Mouse (Mus musculus): ENCODE measurements around the gene Wdtc1.
A peak's percentile ranks its signal among the peaks of the same experiment; 100 is the strongest.

The Wdtc1 gene

DNA sequence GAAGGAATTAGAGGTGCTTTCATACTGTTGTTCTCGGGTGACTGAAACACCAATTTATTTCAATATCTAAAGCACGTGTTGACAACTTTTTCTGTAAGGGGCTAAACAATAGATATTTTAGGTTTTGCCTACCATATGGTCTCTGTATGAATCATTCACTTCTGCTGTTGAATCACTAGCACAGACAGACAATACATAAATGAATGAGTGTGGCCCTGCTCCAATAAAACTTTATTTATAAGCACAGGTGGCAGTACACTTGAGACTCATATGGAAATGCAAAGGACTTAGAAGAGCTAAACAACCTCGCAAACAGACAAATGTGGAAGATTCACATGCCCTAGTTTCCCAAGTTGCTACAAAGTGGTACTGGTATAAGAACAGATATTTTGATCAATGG is 33.6 kb downstream of the Wdtc1 start:
- no peak for DNase-seq (ENCODE audit: low spot score in 2 of 2)

GRCm38 (mm10) chr4:133315991-133316390 is 37.3 kb downstream of the Wdtc1 start:
- no peak for DNase-seq (ENCODE audit: low spot score in 2 of 2)

DNA sequence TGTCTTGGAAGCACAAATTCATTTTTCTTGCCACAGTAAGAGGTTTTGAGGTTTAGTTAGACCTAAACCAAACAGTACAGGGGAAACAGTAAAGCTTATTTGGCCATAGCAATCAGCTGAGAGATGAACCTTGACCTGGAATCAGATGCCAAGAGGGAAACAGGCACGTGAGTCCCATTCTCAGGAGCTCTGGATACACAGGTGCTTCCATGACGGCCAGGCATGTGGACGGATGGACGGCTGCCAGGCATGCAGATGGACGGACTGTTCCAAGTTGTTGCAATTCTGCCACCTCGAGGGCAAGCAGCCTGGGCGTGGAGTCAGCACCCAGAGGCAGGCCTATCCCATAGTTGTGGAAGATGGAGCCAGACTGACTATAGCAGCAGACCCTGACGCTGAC is 38.4 kb downstream of the Wdtc1 start:
- no peak for DNase-seq (ENCODE audit: low spot score in 2 of 2)

DNA sequence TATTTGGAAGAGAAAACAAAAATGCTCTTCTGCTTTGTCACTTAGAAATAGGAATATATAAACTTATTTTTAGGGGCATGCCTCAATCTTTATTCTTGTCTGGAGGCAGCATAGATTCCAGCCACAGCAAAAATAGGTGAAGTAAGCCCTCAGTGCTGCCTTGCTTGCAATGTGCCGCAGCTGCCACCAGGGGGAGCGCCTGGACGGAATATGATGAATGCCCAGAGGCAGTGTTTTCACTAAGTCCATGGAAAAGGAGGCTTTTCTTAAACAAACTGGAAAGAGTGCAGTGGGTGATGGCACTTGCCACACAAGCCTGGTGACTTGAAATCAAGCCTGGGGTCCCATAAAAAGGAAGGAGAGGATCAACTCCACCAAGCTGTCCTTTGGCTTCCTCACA is 43.3 kb downstream of the Wdtc1 start:
- DNase-seq (ENCODE audit: low spot score in 2 of 2), result peak; percentile 89 to 90

DNA sequence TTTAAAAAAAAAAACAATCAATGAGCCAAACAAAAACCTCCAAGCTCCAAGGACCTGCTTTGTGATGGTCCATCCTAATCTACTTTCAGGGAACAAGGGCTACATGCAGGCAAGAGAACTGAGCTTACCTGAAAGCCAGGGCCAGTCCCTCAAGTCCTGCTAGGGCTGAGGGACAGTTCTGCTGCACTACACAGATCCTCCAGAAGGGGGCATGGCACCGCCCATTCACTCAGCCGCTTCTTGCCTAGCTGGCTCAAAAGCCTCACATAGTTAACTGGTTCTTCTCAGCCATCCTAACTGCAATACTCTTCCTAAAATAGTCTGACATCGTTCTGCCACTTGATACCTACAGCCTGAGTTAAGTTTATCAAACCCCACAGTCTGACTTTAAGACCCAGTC is 46.0 kb downstream of the Wdtc1 start:
- peak; percentile 52 to 68 for DNase-seq (ENCODE audit: low spot score in 2 of 2)

- no peak for DNase-seq (ENCODE audit: low spot score in 2 of 2)
Measured at GRCm38 (mm10) chr4:133305825-133306224, 47.5 kb downstream of the Wdtc1 start.

DNA sequence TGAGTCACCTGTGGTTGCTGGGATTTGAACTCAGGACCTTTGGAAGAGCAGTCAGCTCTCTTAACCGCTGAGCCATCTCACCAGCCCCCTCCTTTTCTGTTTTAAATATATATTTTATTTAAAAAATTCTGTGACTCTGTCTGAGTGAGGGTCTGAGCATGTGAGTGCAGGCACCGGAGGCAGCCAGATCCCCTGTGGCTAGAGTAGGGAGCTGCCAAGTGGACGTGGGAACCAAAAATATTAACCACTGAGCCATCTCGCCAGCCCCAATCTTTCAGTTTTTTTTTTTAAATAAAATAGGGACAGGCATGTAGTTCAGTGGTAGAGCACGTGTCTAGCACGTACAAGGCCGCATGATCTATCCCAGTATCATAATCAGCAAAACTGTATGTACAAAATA is 48.5 kb downstream of the Wdtc1 start:
- no peak for DNase-seq (ENCODE audit: low spot score in 2 of 2)

- no peak for DNase-seq (ENCODE audit: low spot score in 2 of 2)
Measured at GRCm38 (mm10) chr4:133302668-133303067, 50.6 kb downstream of the Wdtc1 start.

DNA sequence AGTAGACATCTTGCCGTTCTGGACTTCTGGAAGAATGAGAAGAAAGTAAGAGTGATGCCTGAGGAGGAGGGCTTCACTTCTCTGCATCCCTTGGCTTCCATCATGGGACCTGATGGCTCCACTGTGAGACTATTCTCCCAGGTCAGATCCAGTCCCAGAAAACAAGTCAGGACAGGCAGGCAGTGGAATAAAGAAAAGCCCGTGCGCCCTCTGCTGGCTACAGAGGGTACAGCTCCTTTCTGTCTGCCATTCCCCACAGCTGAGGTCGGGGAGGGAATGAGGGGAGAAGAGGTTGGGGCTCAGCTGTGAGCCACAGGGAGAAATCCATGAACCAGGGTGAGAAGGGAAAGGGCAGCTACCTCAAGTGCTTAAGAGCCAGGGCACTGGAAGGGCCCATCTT is 51.5 kb downstream of the Wdtc1 start:
- DNase-seq (ENCODE audit: low spot score in 2 of 2), result peak; percentile 68 to 72

DNA sequence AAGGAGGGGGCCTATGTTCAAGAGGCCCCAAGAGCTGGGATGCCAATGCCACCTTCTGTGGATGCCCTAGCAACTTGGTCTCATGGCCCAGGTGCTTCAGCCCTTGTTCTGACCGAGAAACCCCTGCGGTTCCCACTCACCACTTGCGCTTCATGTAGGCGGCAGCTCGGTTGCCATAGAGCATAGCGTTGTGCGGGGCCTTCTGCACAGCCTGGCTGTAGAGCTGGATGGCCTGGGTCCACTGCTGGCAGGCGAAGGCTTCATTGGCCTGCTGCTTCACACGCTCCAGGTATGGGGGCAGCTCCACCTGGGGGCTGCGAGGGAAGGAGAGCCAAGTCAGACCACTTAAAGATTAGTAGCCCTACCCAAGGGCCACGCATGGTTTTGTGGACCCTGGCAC is 52.9 kb downstream of the Wdtc1 start:
- peak in 1 of 2 experiments; percentile 30 for DNase-seq (ENCODE audit: low spot score in 2 of 2)

DNA sequence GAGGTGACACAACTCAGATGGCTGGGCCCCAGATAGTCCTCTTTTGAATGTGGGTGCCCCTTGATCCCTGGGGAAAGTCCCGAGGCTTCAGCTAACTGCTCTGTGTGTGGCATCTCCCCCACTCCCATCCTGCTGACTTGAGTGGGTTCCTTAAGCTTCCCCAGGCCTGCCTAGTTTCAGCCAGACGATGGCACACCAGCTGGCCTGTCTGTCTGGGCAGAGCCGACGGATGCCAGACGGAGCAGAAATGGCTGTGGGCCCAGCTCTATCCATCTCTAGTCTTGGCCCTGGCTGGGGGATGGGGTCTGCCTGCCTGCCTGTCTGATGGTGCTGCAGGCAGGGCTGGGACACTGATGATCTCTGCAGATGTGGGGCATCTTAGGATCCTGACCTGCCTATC is 53.6 kb downstream of the Wdtc1 start:
- peak; percentile 70 to 80 for DNase-seq (ENCODE audit: low spot score in 2 of 2)

DNA sequence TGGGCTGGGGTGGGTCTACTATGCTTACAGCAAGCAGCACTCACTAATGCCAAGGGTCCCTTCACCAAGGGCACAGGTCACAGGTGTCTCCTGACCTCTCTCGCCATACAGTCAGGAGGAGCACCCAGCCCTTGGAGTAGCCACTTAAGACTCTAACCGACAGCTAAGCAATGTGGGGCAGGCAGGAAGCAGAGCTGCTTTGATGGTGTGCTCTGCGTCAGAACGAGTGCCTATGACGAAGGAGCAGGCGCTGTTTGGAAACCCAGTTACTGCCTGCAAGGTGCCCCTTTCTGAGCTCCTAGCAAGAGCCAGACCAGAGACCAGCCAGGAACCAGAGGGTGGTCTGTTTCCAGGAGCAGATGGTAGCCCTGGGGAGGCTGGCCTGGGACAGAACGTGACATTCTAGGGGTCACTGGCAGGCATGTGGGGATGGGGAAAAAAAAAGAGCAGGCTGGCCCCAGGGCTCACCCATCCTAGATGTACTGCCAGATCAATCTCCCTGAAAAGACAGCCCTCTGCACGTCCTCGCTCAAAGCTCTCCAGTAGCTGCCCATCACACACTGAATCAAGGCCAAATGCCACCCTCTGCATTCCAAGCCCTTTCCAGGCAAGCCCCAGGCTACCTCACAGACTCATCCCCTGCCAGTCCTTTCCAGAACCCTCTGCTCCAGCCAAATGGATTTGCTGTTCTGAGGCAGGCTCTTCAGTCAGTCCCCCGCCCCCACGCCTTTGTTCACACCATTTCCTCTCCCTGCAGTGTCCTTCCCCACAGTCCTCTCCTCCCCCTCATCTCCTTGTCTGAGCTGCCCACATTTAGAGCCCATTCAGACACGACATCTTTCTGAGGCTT is 54.5 kb downstream of the Wdtc1 start:
- peak; percentile 81 to 83 for DNase-seq (ENCODE audit: low spot score in 2 of 2)

- DNase-seq (ENCODE audit: low spot score in 2 of 2), result peak; percentile 85 to 90
Measured at GRCm38 (mm10) chr4:133297801-133298238, 55.5 kb downstream of the Wdtc1 start.

DNA sequence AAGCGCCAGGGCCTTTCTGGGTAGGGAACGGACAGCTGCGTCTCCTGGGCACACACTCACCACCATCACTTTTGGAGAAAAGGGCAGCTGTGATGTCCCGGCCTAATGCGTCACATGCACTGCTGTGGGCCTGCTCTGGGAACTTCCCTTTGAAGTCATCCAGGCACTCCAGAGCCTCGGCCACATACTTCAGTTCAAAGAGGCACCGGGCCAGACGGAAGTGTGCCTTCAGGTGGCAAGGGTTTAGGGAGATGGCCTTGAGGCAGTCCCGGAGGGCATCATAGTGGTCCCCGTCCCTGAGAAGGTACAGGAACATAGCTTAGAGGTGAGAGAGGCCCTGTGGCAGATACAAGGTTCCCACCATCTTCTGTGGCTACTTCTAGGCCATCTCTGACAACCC is 55.9 kb downstream of the Wdtc1 start:
- no peak for DNase-seq (ENCODE audit: low spot score in 2 of 2)

DNA sequence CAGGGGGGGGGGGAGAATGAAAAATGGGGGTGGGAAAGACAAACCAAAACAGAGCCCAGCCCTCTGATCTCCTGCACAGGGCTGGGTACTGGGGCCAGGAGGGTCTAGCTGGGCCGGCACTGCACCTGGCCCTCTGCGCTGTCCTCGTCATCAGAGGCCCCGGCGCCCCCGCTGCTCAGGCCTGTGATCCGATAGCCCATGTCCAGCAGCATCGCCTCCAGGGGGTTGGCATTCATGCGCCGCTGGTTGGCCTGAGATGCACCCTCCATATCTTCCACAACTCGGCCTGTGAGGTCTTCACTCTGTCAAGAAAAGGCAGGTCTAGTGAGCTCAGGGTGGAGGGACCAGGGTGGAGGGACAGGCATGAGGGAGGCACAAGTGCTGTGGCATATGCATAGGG is 59.2 kb downstream of the Wdtc1 start:
- no peak for DNase-seq (ENCODE audit: low spot score in 2 of 2)

DNA sequence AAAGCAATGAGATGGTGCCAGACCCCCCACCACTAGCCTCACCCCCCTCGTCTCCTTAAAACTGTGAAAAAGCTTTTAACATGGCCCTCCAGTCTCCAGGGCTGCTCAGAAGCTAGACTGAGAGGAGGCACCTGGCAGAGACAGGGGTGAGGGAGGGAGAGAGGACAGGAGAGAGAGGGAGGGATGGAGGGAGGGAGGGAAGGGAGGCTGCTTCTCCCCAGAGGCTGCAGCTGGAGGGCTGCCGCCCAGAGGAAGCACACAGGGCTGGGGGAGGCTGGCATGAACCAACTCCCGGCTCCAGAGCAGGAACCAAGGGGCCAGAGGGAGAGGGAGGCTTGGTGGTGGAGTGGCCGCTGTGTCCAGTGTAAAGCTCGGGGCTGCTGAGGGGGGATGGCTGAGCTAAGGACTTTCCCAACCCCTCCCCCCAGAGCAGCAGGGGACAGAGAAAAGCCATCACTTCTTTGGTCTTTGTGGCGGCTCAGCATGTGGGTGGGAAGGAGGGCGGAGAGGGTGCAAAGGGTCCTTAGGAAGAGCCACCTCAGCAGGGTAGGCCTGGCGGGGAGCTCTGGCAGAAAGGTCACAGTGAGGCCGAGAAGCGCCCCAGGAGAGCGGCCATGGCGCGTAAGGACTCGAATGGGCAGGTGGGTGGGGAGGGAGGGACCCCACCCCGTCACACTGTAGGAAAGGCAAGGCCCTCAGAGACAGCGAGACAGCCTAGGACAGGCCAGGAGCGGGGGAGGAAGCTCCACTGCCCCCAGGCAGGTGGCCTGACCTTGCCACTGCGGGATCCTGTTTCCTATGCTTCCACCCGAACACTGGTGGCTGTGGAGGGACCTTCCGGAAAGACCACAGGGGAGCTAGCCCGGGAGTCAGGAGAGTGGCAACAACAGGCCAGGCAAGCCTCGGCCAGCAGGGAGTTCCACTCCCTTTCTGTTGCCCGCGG is 60.1 kb downstream of the Wdtc1 start:
- no peak for DNase-seq (ENCODE audit: low spot score in 2 of 2)

GRCm38 (mm10) chr4:133292405-133292804 is 60.9 kb downstream of the Wdtc1 start:
- DNase-seq (ENCODE audit: low spot score in 2 of 2), result no peak

DNA sequence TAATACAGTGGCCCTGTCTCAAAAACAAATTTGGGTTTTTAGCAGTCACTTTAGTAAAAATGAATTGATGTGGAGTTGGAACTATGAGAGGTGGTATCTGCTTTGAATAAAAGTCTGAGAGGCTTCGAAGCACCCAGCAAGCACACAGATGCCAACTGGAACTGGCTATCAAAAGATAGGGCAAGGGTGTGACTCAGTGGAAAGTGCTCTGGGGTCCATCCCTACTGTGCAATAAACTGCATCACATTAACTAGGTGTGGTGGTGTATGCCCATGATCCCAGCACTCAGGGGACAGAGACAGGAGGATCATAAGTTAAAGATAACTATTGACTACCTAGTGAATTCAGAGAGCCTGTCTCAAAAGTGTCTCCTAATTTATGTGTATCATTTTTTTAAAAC is 62.0 kb downstream of the Wdtc1 start:
- DNase-seq (ENCODE audit: low spot score in 2 of 2), result no peak

DNA sequence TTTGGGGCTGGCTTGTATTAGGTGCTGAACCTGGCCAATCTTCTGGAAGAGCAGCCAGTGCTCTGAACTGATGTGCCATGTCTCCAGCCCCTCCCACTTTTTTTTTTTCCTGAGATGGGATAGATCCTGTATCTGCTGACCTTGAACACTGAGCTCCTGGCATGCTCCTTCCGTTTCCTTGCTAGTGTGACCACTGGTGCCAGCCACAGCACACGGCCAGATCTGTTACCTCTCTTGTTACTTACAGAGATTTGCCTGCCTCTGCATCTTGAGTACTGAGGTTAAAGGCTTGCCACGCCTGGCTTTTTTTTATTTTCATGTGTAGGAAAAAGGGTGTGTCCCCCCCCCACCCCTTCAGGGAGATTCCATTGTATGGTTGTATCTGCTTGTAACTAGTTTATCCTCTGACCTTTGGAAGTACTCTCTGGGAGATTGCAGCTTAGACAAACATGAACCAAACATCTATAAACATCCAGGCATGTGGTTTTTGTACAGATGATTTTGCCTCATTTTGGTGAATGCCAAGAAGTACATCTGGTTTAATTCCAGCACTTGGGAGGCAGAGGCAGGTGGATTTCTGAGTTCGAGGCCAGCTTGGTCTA is 66.7 kb downstream of the Wdtc1 start:
- no peak for DNase-seq (ENCODE audit: low spot score in 2 of 2)

DNA sequence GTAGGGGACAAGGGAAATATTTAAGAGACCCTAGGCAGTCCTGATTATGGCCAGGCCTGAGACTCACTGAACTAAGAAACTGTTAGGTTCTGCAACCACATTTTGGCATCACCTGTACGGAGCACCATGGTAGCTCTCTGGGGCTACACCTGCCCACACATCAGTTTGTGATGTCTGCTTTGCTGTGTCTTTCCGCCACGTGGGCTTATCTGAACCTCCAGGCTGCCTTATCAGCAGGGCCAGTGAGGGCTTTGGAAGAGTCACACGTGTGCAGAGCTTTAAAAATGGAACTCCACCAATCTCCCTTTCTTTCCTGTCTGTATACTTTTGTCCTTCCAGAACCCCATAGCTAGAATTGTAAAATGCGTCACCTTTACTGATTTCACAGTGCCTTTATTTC is 67.3 kb downstream of the Wdtc1 start:
- no peak for DNase-seq (ENCODE audit: low spot score in 2 of 2)

DNA sequence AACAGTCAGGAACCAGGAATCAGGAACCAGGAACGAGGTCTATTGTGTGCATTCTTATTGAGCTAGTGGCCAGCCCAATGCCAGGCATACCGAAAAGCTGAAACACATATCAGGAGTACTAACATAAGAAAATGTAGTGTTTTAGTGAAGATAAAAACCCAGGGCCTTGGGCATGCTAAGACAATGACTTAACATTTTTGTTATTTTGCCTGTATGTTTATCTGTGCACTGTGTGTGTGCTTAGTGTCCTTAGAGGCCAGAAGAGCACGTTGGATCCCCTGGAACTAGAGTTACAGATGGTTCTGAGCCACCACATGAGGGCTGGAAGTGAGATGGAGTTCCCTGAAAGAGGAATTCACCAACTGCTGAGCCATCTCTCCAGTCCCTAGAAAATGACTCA is 68.0 kb downstream of the Wdtc1 start:
- DNase-seq (ENCODE audit: low spot score in 2 of 2), result no peak

DNA sequence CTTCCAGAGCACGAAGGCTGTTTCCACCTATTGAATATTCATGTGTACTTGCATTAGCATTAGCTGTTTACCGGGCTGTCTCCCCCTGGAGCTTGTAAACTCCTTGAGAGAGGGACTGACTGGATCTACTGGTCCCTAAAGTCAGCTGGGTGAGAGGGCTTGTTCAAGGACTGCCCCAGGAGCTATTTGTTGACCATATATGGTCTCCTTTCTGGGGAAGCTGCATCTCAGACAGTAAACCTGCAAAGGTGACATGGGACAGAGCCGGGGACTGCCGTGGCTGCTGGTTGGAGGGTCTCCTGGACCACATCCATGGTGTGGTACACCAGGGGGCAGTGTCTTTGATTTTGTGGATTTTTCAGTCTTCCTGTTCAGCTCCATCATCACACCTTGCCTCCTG is 70.6 kb downstream of the Wdtc1 start:
- DNase-seq (ENCODE audit: low spot score in 2 of 2), result no peak
